ENCODE assay signal across 8 mouse cellular contexts in the genomic region with DNA sequence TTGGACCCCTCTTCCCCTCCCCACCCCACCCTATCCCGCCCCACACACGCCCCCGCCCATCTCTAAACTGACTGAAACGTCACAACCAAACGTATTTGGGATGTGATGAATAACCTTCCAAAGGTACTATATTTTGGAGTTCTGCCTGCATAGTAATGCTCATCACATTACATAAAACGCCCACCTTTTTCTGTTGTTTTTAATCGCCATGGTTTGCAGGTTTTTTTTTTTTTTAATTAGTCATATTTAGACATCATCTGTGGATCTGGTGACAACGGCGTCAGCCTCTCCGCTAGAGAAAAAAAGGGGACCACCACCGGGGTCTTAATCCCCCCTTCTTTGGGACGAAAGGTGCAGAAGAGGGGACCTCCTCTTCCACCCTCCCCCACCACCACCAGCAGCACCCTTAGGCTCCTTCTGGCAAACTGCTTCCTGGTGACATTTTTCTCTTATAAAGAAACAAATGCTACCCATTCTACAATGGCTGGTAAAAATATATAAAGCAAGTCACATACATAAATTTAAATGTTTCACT. TPM values are rescaled to one million over a fixed set of nuclear protein-coding genes. Genes with fewer than 3 reads are reported as not detected.
A peak's percentile ranks its signal among the peaks of the same experiment; 100 is the strongest.
DNase-seq lines count a peak whose midpoint lies in the region; ATAC-seq and TF ChIP-seq lines count a peak whose summit lies in the region.

No protein-coding gene starts in this region.

- peak overlapping the region; percentile 93 for H3K4me2 ChIP-seq in intestine, postnatal 0 days (replicated peaks; ENCODE audit: low read depth)
- peak overlapping the region; percentile 62 for H3K4me2 ChIP-seq in stomach, embryonic 15.5 days

- DNase-seq in cerebellum, adult 2 months: peak; percentile 38 to 40
- no peak for DNase-seq in cerebellum, adult 8-10 months
- no peak for DNase-seq in right cerebral cortex, postnatal 10 days (ENCODE audit: low spot score in 2 of 2)
- no peak for DNase-seq in gastrocnemius, postnatal 4 days (ENCODE audit: low spot score in 2 of 2)

- H3K9ac ChIP-seq in intestine, postnatal 0 days (ENCODE audit: low read depth, low read length): no peak overlapping the region
- H3K9ac ChIP-seq in stomach, embryonic 15.5 days: no peak overlapping the region

- H3K27me3 ChIP-seq in cerebellum, adult 2 months (ENCODE audit: control insufficient read depth, insufficient read depth, low read length): no peaks in the 10 kb centered on the region
- H3K27me3 ChIP-seq in megakaryocyte, embryonic 14.5 days (replicated peaks): no peaks in the 10 kb centered on the region
- H3K27me3 ChIP-seq in intestine, postnatal 0 days (replicated peaks; ENCODE audit: control insufficient read depth, insufficient read depth, low read length): no peaks in the 10 kb centered on the region
- H3K27me3 ChIP-seq in stomach, embryonic 15.5 days (replicated peaks): no peaks in the 10 kb centered on the region

- peaks cover 12% of the 10 kb centered on the region for H3K4me1 ChIP-seq in cerebellum, adult 2 months (ENCODE audit: control insufficient read depth, insufficient read depth, low read length)
- peaks cover 38% of the 10 kb centered on the region for H3K4me1 ChIP-seq in megakaryocyte, embryonic 14.5 days
- H3K4me1 ChIP-seq in intestine, postnatal 0 days (replicated peaks; ENCODE audit: control insufficient read depth, insufficient read depth, low read length): peaks cover 8% of the 10 kb centered on the region; the same call in 1 of the 2 replicates
- peaks cover 20% of the 10 kb centered on the region for H3K4me1 ChIP-seq in stomach, embryonic 15.5 days

- 1% methylated on average over 12 of the region's 12 CpGs for WGBS in cerebellum, adult 2 months
- 9% methylated on average over 12 of the region's 12 CpGs for WGBS in intestine, postnatal 0 days
- WGBS in stomach, embryonic 15.5 days: 4% methylated on average over 12 of the region's 12 CpGs

- no peak for TF ChIP-seq CTCF in cerebellum, adult 2 months (IDR thresholded peaks at IDR 0.05; ENCODE audit: borderline replicate concordance, insufficient read depth, low read depth, low read length)
- TF ChIP-seq CTCF in intestine, postnatal 0 days (IDR thresholded peaks at IDR 0.05; ENCODE audit: low read depth): no peak

- no peak overlapping the region for H3K27ac ChIP-seq in cerebellum, adult 2 months (ENCODE audit: insufficient read depth, low read length)
- no peak overlapping the region for H3K27ac ChIP-seq in intestine, postnatal 0 days (ENCODE audit: low read depth, low read length)
- H3K27ac ChIP-seq in stomach, embryonic 15.5 days: no peak overlapping the region

- H3K9me3 ChIP-seq in megakaryocyte, embryonic 14.5 days: no peaks in the 10 kb centered on the region
- H3K9me3 ChIP-seq in intestine, postnatal 0 days (ENCODE audit: control insufficient read depth): no peaks in the 10 kb centered on the region
- no peaks in the 10 kb centered on the region for H3K9me3 ChIP-seq in stomach, embryonic 15.5 days

- peak overlapping the region; percentile 87 for H3K4me3 ChIP-seq in cerebellum, adult 2 months (replicated peaks; ENCODE audit: insufficient read depth, low read depth, low read length)
- H3K4me3 ChIP-seq in megakaryocyte, embryonic 14.5 days (replicated peaks): peak overlapping the region; percentile 91
- peak overlapping the region; percentile 96 for H3K4me3 ChIP-seq in intestine, postnatal 0 days (ENCODE audit: low read depth, low read length)
- H3K4me3 ChIP-seq in stomach, embryonic 15.5 days (replicated peaks): peak overlapping the region; percentile 96

- TF ChIP-seq POLR2A in cerebellum, adult 2 months (IDR thresholded peaks at IDR 0.05; ENCODE audit: borderline replicate concordance, insufficient read depth, low read length): no peak

- H3K36me3 ChIP-seq in megakaryocyte, embryonic 14.5 days (replicated peaks; ENCODE audit: low read length): peaks cover 3% of the 10 kb centered on the region
- no peaks in the 10 kb centered on the region for H3K36me3 ChIP-seq in intestine, postnatal 0 days (ENCODE audit: control insufficient read depth, insufficient read depth)
- H3K36me3 ChIP-seq in stomach, embryonic 15.5 days: no peaks in the 10 kb centered on the region

- no peak for ATAC-seq in megakaryocyte, adult 5-6 weeks (ENCODE audit: poor library complexity, severe bottlenecking)
- ATAC-seq in intestine, postnatal 0 days: no peak
- no peak for ATAC-seq in stomach, embryonic 15.5 days (ENCODE audit: insufficient read depth, low FRiP score, low read depth)

RNA-seq across cellular contexts. Expression of gene Cdk2ap1, which starts 7.4 kb away (rescaled TPM):
- 267 and 279 TPM in 2 replicates for polyA plus RNA-seq in cerebellum, adult 2 months (2012; rRNA removed)
- 125 and 160 TPM in 2 replicates for polyA plus RNA-seq in megakaryocyte, embryonic 14.5 days (2012; ENCODE audit: insufficient read depth, low replicate concordance)
- 150 and 158 TPM in 2 replicates for total RNA-seq in megakaryocyte, adult 5-6 weeks (2015)
- 111 and 145 TPM in 2 replicates for total RNA-seq in megakaryocyte, adult 5-6 weeks (2017)
- 43.3 and 53.6 TPM in 2 replicates for polyA plus RNA-seq in intestine, postnatal 0 days (2015; fragmentation: Nextera tagmentation; extraction: Ambion mirVana)
- 130 and 165 TPM in 2 replicates for polyA plus RNA-seq in stomach, embryonic 15.5 days (2015; fragmentation: Nextera tagmentation; extraction: Ambion mirVana)
- 100 to 1,000 TPM; 214 TPM for total RNA-seq in gastrocnemius, postnatal 4 days (2021)

RNA-seq across cellular contexts. Expression of gene 2810006K23Rik, which starts 27.6 kb away (rescaled TPM):
- polyA plus RNA-seq in cerebellum, adult 2 months (2012; rRNA removed): 10.5 and 12.0 TPM in 2 replicates
- polyA plus RNA-seq in megakaryocyte, embryonic 14.5 days (2012; ENCODE audit: insufficient read depth, low replicate concordance): 1.7 and 5.7 TPM in 2 replicates
- 4.6 and 9.0 TPM in 2 replicates for total RNA-seq in megakaryocyte, adult 5-6 weeks (2015)
- 7.6 and 14.2 TPM in 2 replicates for total RNA-seq in megakaryocyte, adult 5-6 weeks (2017)
- polyA plus RNA-seq in intestine, postnatal 0 days (2015; fragmentation: Nextera tagmentation; extraction: Ambion mirVana): 5.0 TPM in 2 replicates
- polyA plus RNA-seq in stomach, embryonic 15.5 days (2015; fragmentation: Nextera tagmentation; extraction: Ambion mirVana): 16.2 and 16.4 TPM in 2 replicates
- 10 to 100 TPM in 1 of 2 experiments, 1 to 10 TPM in 1; 9.8 to 11.5 TPM for total RNA-seq in gastrocnemius, postnatal 4 days (2021)

RNA-seq across cellular contexts. Expression of gene Mphosph9, which starts 27.7 kb away (rescaled TPM):
- 27.2 and 32.6 TPM in 2 replicates for polyA plus RNA-seq in cerebellum, adult 2 months (2012; rRNA removed)
- polyA plus RNA-seq in megakaryocyte, embryonic 14.5 days (2012; ENCODE audit: insufficient read depth, low replicate concordance): 1.8 TPM in 1 of 2 replicates, not detected in the other
- 8.7 and 9.6 TPM in 2 replicates for total RNA-seq in megakaryocyte, adult 5-6 weeks (2015)
- total RNA-seq in megakaryocyte, adult 5-6 weeks (2017): 21.2 and 24.4 TPM in 2 replicates
- 2.5 and 2.6 TPM in 2 replicates for polyA plus RNA-seq in intestine, postnatal 0 days (2015; fragmentation: Nextera tagmentation; extraction: Ambion mirVana)
- polyA plus RNA-seq in stomach, embryonic 15.5 days (2015; fragmentation: Nextera tagmentation; extraction: Ambion mirVana): 10.4 and 10.8 TPM in 2 replicates
- total RNA-seq in gastrocnemius, postnatal 4 days (2021): 1 to 10 TPM; 7.7 to 9.7 TPM

Comparison
In these comparisons a context has a peak if more than half of its experiments do, and no peak if none do; other contexts are left out.
1. DNase-seq: peak in cerebellum, adult 2 months (2 of 2); none in cerebellum, adult 8-10 months (single experiment), right cerebral cortex, postnatal 10 days (0 of 2) and gastrocnemius, postnatal 4 days (0 of 2).
2. Peak in every context shown above with its lines, with median percentiles within 50 percentile points of each other: H3K4me3 ChIP-seq.